Mouse (Mus musculus) heart, postnatal 0 days (tissue): ENCODE data around the gene Apc2.

Source experiments
- CTCF ChIP-seq: IDR thresholded peaks from 2 replicates; pipeline ENCODE4 v1.5.1; 2016; ENCODE audit warnings: antibody characterized with exemption, control low read depth, low read depth
- EP300 ChIP-seq: IDR thresholded peaks from 2 replicates; pipeline ENCODE4 v1.6.1; 2016; ENCODE audit warnings: antibody characterized with exemption, low read depth

DNA sequence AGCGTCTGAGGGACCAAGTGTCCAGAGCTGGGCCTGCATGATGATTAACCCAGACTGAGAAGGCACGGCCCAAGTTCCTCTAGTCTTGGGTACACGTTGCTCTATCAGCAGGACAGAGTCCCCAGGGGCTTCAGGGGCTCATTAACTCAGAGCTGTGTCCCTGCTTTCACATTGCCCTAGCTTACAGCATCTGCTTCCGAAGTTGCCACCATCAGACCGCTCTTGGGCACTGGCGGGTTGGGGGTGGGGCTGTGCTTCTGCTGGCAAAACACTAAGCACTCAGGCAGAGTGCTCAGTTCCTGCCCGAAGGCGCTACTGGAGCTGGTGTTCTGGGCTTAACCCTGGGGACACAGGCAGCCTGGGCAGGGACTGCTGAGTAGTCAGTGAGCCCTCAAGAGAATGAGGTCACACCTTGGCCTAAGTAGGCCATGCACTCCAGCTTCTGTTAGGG, 13.8 kb upstream of the Apc2 start:
- TF ChIP-seq EP300 (no peak), CTCF (no peak)
